Mouse (Mus musculus) kidney, embryonic 16.5 days (tissue): Measurements from ENCODE around the gene Ptprm. TPM values are rescaled to one million over a fixed set of nuclear protein-coding genes. Genes with fewer than 3 reads are reported as not detected.

ENCODE experiments used
- ATAC-seq: fragments of 200-750 bp; cut with Nextera tagmentation; 2 replicates; pipeline ENCODE4 v1.8.0; 2017; ENCODE audit warnings: moderate TSS enrichment; ENCODE audit not compliant: low FRiP score, low TSS enrichment
- H3K27ac ChIP-seq: fragments of 300-500 bp; sonication (generic); 2 replicates; pipeline ENCODE4 v1.5.1; 2014; ENCODE audit warnings: low read length
- H3K27me3 ChIP-seq: fragments of 300-500 bp; sonication (generic); 2 replicates; pipeline ENCODE4 v1.6.1; 2014; ENCODE audit warnings: low read length, control low read depth, mixed read lengths; ENCODE audit not compliant: insufficient read depth
- H3K36me3 ChIP-seq: fragments of 300-500 bp; sonication (generic); 2 replicates; pipeline ENCODE4 v1.6.1; 2014; ENCODE audit warnings: low read length, control low read depth, mixed read lengths; ENCODE audit not compliant: insufficient read depth
- H3K4me1 ChIP-seq: fragments of 300-500 bp; sonication (generic); 2 replicates; pipeline ENCODE4 v1.6.1; 2014; ENCODE audit warnings: low read length, control low read depth, mixed read lengths; ENCODE audit not compliant: insufficient read depth
- H3K4me2 ChIP-seq: fragments of 300-500 bp; sonication (generic); replicated peaks from 2 replicates; pipeline ENCODE4 v1.6.1; 2014; ENCODE audit warnings: low read depth, low read length
- H3K4me3 ChIP-seq: fragments of 300-500 bp; sonication (generic); 2 replicates; pipeline ENCODE4 v1.5.1; 2014; ENCODE audit warnings: mild to moderate bottlenecking, low read length
- H3K9ac ChIP-seq: fragments of 300-500 bp; sonication (generic); replicated peaks from 2 replicates; pipeline ENCODE4 v1.6.1; 2014; ENCODE audit warnings: low read length
- H3K9me3 ChIP-seq: fragments of 300-500 bp; sonication (generic); 2 replicates; pipeline ENCODE4 v1.6.1; 2016; ENCODE audit warnings: low read length, control low read depth
- WGBS: fragments of 180-500 bp; shearing (Covaris S2); extraction: QIAGEN DNeasy Blood & Tissue Kit; methylation state at CpG from one replicate; pipeline ENCODE4 v1.1.7; 2014; 5-methylcytosine and 5-hydroxymethylcytosine counted together
- polyA plus RNA-seq: library from polyadenylated mRNA; unstranded; fragments of >200 nt; fragmentation: Nextera tagmentation; extraction: Ambion mirVana; gene quantifications from 2 replicates; pipeline ENCODE4 v1.2.1, GENCODE M21; 2015

The Ptprm gene
- polyA plus RNA-seq, 1 experiment from 2014 or later = 17.3 TPM

- Histone ChIP-seq H3K4me1 (peaks cover 33% of the 10 kb centered on the region), H3K27me3 (no peaks in the 10 kb centered on the region), H3K4me2 (peak overlapping the region; percentile 5; the same call in 1 of the 2 replicates), H3K27ac (peak overlapping the region; percentile 76), H3K36me3 (0 out of 2 replicates have a peak, but pooled peaks cover 4% of the 10 kb centered on the region), H3K9me3 (no peaks in the 10 kb centered on the region), H3K4me3 (no peak overlapping the region), H3K9ac (0 out of 2 replicates have a peak overlapping the region, but pooled peaks have one; percentile 2)
- ATAC-seq = peak; percentile 81
- WGBS = 32% methylated on average over 26 of the region's 26 CpGs
Measured at GRCm38 (mm10) chr17:66761326-66762296, 592.6 kb downstream of the Ptprm start.

- WGBS = 38% methylated on average over 10 of the region's 10 CpGs
- no peaks in the 10 kb centered on the region for H3K9me3 ChIP-seq
- H3K4me2 ChIP-seq = peak overlapping the region; percentile 31
- H3K36me3 ChIP-seq = 0 out of 2 replicates have a peak, but pooled peaks cover 4% of the 10 kb centered on the region
- peak overlapping the region; percentile 27; the same call in 1 of the 2 replicates for H3K9ac ChIP-seq
- H3K4me3 ChIP-seq = 0 out of 2 replicates have a peak overlapping the region, but pooled peaks have one; percentile 10
- H3K4me1 ChIP-seq = peaks cover 38% of the 10 kb centered on the region
- H3K27me3 ChIP-seq = no peaks in the 10 kb centered on the region
- 0 out of 2 replicates have a peak, but pooled peaks have one; percentile 8 for ATAC-seq
- peak overlapping the region; percentile 31; the same call in 1 of the 2 replicates for H3K27ac ChIP-seq
Measured at GRCm38 (mm10) chr17:66757025-66757511, 597.2 kb downstream of the Ptprm start.

DNA sequence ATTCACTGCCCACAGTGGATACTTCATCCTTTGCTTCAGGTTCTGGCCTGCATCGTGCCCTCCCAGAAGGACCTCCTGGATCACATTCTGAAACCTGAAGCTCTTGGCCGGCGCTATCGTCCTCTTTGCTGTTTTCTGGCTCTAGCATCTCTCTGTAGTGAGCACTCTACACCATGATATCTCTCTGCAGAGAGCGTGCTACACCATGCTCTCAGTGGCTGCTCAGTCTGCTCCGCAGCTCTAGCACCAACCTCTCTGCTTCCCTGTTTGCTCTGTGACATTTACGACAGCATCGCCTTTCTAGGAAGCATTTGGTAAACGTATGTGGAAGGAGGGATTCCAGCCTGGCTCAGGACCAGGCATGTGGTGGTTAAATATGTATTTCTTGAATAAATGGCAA is 597.8 kb downstream of the Ptprm start:
- no peak overlapping the region; the same call in 1 of the 2 replicates for H3K4me2 ChIP-seq
- 0 out of 2 replicates have a peak, but pooled peaks cover 4% of the 10 kb centered on the region for H3K36me3 ChIP-seq
- H3K27ac ChIP-seq = peak overlapping the region; percentile 27; the same call in 1 of the 2 replicates
- 64% methylated on average over 9 of the region's 9 CpGs for WGBS
- H3K9ac ChIP-seq = no peak overlapping the region; the same call in 1 of the 2 replicates
- peaks cover 33% of the 10 kb centered on the region for H3K4me1 ChIP-seq
- no peak for ATAC-seq
- H3K27me3 ChIP-seq = no peaks in the 10 kb centered on the region
- H3K4me3 ChIP-seq = no peak overlapping the region
- no peaks in the 10 kb centered on the region for H3K9me3 ChIP-seq

GRCm38 (mm10) chr17:66755191-66755654 is 599.0 kb downstream of the Ptprm start:
- H3K36me3 ChIP-seq = no peaks in the 10 kb centered on the region
- H3K9ac ChIP-seq = no peak overlapping the region
- H3K9me3 ChIP-seq = no peaks in the 10 kb centered on the region
- no peak overlapping the region for H3K4me3 ChIP-seq
- H3K27me3 ChIP-seq = no peaks in the 10 kb centered on the region
- 22% methylated on average over 3 of the region's 3 CpGs for WGBS
- ATAC-seq = peak; percentile 50
- H3K27ac ChIP-seq = peak overlapping the region; percentile 59; the same call in 1 of the 2 replicates
- H3K4me1 ChIP-seq = peaks cover 25% of the 10 kb centered on the region
- no peak overlapping the region for H3K4me2 ChIP-seq

DNA sequence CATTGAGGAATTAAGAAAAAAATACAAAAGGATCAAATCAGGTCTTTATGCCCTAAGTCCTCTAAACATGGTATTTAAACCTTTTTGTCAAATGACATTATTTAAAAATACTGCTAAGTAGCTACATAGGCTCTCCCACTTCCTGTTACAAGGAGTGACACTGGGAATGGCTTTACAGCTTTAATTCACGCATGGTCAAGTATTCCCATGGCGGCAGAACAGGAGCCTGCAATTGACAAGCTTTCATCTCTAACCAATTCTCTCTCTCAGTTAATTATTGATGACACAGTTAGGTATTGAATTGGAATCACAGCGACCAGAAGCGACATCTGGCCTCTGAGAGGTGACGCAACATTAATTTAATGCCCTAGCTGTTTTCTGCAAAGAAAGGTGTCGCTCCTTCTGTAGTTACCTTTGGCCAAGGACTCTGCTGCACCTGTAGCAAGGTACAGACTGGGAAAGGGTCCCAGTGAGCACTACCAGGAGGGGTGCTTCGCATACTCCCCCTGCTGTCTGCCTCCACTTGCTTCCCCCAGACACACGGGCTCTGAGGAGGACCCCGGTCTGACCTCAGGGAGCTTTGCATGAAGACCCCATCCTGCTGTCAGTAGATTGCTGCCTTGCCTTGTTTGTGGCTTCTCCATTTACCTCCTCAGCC is 599.9 kb downstream of the Ptprm start:
- no peaks in the 10 kb centered on the region for H3K36me3 ChIP-seq
- ATAC-seq = peak; percentile 74
- H3K9me3 ChIP-seq = no peaks in the 10 kb centered on the region
- peaks cover 25% of the 10 kb centered on the region for H3K4me1 ChIP-seq
- H3K9ac ChIP-seq = no peak overlapping the region
- H3K27me3 ChIP-seq = no peaks in the 10 kb centered on the region
- H3K4me2 ChIP-seq = peak overlapping the region; percentile 6; the same call in 1 of the 2 replicates
- H3K27ac ChIP-seq = peak overlapping the region; percentile 59
- H3K4me3 ChIP-seq = no peak overlapping the region
- 39% methylated on average over 9 of the region's 9 CpGs for WGBS

DNA sequence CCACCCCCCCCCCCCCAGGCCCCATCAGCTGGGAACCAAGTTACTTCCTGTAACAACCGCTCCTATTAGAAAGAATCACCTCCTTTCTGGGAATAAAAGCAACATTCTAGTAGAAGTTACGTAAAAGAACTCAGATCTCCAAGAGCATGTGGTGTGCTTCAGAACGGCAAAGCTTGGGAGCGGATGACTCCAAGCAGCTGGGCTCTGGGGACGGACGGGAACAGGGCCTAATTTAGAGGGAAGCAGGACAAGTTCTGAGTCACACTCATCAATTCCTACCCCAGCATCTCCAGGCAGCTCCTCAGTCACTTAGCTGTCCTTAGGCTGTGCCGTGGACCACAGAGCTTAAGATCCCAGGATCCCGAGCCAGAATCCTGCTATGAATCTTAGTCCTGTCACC is 602.5 kb downstream of the Ptprm start:
- WGBS = 84% methylated on average over 8 of the region's 8 CpGs

DNA sequence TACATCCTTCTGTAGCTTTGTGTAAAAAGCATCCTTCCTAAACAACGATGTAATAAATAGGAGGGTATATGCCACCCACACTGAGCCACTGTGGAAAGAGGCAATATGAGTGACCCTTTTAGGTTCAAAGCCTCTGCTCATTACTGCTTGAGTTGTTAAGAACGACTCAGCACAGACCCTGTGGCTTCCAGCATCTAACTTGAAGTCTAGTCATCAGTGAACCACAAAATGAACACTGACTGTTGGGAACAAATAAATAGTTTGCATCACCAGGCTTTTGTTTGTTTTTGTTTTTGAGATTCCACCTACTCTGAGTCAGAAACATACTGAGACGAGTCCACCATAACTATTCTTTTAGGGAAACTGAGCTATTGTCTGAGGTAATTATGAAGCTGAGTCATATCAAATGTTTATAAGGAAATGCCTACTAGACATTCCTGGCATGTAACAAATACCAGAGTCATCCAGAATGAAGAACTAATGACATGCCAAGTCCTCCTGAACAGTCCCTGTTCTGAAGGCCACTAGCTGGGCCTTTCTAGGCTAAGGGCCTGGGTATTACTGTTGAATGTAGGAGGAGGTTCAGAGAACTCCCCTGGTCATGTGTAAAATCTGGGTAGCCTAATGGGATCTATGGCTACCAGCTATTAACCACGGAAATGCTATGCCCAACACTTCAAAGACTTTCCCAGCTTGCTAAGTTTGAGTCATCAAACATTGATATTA is 603.6 kb downstream of the Ptprm start:
- no peak overlapping the region for H3K4me3 ChIP-seq
- H3K9me3 ChIP-seq = no peaks in the 10 kb centered on the region
- no peaks in the 10 kb centered on the region for H3K36me3 ChIP-seq
- no peak overlapping the region for H3K27ac ChIP-seq
- H3K4me1 ChIP-seq = peaks cover 11% of the 10 kb centered on the region
- ATAC-seq = no peak
- 68% methylated on average over 4 of the region's 4 CpGs for WGBS
- H3K9ac ChIP-seq = no peak overlapping the region
- no peak overlapping the region for H3K4me2 ChIP-seq
- no peaks in the 10 kb centered on the region for H3K27me3 ChIP-seq

More for the DNA sequence above, 602.5 kb downstream of the Ptprm start:
- no peak overlapping the region for H3K9ac ChIP-seq
- H3K4me1 ChIP-seq = peaks cover 18% of the 10 kb centered on the region
- no peak for ATAC-seq
- H3K27ac ChIP-seq = no peak overlapping the region
- no peak overlapping the region for H3K4me3 ChIP-seq
- no peak overlapping the region for H3K4me2 ChIP-seq
- no peaks in the 10 kb centered on the region for H3K27me3 ChIP-seq
- no peaks in the 10 kb centered on the region for H3K9me3 ChIP-seq
- no peaks in the 10 kb centered on the region for H3K36me3 ChIP-seq

DNA sequence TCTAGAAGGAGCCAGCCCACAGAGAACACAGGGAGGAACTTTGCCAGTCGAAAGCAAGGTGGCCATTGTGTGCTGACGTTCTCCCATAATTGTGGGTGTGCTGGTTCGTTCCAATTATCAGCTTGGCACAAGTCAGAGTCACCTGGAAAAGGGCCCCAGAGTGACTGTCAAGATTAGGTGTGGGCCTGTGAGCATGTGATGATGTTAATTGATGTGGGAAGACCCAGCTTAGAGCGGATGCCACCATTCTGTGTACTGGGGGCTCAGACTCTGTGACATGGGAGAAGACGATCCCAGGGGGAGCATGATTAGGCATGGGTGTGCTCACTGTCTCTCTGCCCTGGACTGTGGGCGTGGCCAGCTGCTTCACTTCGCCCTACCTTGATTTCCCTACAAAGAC is 604.3 kb downstream of the Ptprm start:
- Histone ChIP-seq H3K4me3 (no peak overlapping the region), H3K4me1 (peaks cover 7% of the 10 kb centered on the region; the same call in 1 of the 2 replicates), H3K36me3 (no peaks in the 10 kb centered on the region), H3K4me2 (no peak overlapping the region), H3K9me3 (no peaks in the 10 kb centered on the region), H3K9ac (no peak overlapping the region), H3K27me3 (no peaks in the 10 kb centered on the region), H3K27ac (no peak overlapping the region)
- 89% methylated on average over 7 of the region's 7 CpGs for WGBS
- no peak for ATAC-seq

GRCm38 (mm10) chr17:66746506-66746905 is 607.8 kb downstream of the Ptprm start:
- no peaks in the 10 kb centered on the region for H3K9me3 ChIP-seq
- no peak for ATAC-seq
- 83% methylated on average over 8 of the region's 8 CpGs for WGBS
- H3K36me3 ChIP-seq = no peaks in the 10 kb centered on the region
- no peak overlapping the region for H3K27ac ChIP-seq
- no peak overlapping the region for H3K9ac ChIP-seq
- peaks cover 5% of the 10 kb centered on the region; the same call in 1 of the 2 replicates for H3K4me1 ChIP-seq
- H3K4me3 ChIP-seq = no peak overlapping the region
- no peak overlapping the region for H3K4me2 ChIP-seq
- no peaks in the 10 kb centered on the region for H3K27me3 ChIP-seq
